Mouse (Mus musculus): ENCODE data around the gene Snrpb2. TPM values are rescaled to one million over a fixed set of nuclear protein-coding genes. Genes with fewer than 3 reads are reported as not detected.

Gene Snrpb2
- polyA plus RNA-seq, 1 experiment, result 21.0 TPM

DNA sequence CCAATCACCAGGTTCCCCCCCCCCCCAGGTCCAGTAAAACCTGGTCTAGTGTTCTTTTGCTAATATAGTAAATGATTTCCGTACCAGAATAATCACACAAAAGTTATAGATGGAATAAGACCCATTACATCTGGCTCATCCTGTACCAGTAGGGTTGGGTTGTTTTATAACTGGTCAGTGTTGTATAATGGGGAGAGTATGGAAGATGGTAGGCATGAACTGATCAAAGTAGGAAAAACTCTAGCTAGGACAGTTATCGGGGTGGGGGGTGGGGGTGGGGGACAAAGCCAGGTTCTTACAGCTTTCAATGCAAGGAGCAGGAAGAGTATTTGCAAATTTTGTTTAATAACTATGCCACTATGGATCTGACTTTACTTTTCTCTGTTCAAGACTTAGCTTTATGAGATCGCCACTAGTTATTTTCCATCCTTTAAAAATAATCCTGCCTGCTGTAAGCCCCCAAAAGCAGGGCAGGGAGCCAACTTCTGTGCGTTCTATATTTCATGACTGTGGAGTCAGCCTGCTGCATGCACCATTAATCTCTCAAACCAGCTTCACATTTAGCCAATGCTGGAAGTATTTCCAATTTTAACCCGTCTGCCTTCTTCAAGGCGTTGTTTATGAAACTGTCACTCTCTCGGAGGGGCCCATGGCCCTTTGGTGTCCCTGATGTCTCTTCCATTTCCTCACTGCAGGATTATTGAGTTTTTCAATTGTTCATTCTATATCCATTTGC lies 28.3 kb upstream of the Snrpb2 start:
- no peaks in the 10 kb centered on the region for H3K36me3 ChIP-seq (ENCODE audit: control insufficient read depth, insufficient read depth)
- H3K27me3 ChIP-seq (ENCODE audit: control insufficient read depth, insufficient read depth, insufficient read length), result peaks cover 5% of the 10 kb centered on the region
- peak overlapping the region; percentile 70 for H3K4me2 ChIP-seq (ENCODE audit: low read depth)
- no peaks in the 10 kb centered on the region for H3K79me2 ChIP-seq (ENCODE audit: control insufficient read depth, insufficient read depth)
- H3ac ChIP-seq (ENCODE audit: control insufficient read depth, insufficient read length), result no peak overlapping the region
- TF ChIP-seq MYOD1 (IDR thresholded peaks at IDR 0.05; ENCODE audit: control insufficient read depth in 1 of 3, insufficient read length in 2 of 3, low read depth in 2 of 3) (no peak), POLR2AphosphoS2 (IDR thresholded peaks at IDR 0.05; ENCODE audit: insufficient read length, low read depth) (no peak), POLR2A (IDR thresholded peaks at IDR 0.05; ENCODE audit: insufficient read length, low read depth) (no peak), TCF3 (IDR thresholded peaks at IDR 0.05; ENCODE audit: insufficient read length, low read depth) (no peak), MAX (IDR thresholded peaks at IDR 0.05; ENCODE audit: low read depth) (no peak), E2F4 (IDR thresholded peaks at IDR 0.05; ENCODE audit: insufficient read depth) (no peak), SRF (IDR thresholded peaks at IDR 0.05; ENCODE audit: control insufficient read depth, insufficient read length, low read depth) (no peak), REST (IDR thresholded peaks at IDR 0.05; ENCODE audit: insufficient read depth, insufficient read length) (no peak)
- H3K4me3 ChIP-seq, result no peak overlapping the region

GRCm38 (mm10) chr2:143035086-143035593 lies 27.7 kb upstream of the Snrpb2 start:
- Histone ChIP-seq H3K4me2 (ENCODE audit: low read depth) (peak overlapping the region; percentile 70), H3K4me3 (no peak overlapping the region), H3ac (ENCODE audit: control insufficient read depth, insufficient read length) (no peak overlapping the region), H3K79me2 (ENCODE audit: control insufficient read depth, insufficient read depth) (no peaks in the 10 kb centered on the region), H3K36me3 (ENCODE audit: control insufficient read depth, insufficient read depth) (no peaks in the 10 kb centered on the region), H3K27me3 (ENCODE audit: control insufficient read depth, insufficient read depth, insufficient read length) (peaks cover 5% of the 10 kb centered on the region)
- no peak for TF ChIP-seq MYOD1 (IDR thresholded peaks at IDR 0.05; ENCODE audit: control insufficient read depth in 1 of 3, insufficient read length in 2 of 3, low read depth in 2 of 3)
- peak; percentile 87 for TF ChIP-seq USF1 (IDR thresholded peaks at IDR 0.05; ENCODE audit: low read depth)
- TF ChIP-seq MAX (IDR thresholded peaks at IDR 0.05; ENCODE audit: low read depth), result no peak
- no peak for TF ChIP-seq POLR2AphosphoS2 (IDR thresholded peaks at IDR 0.05; ENCODE audit: insufficient read length, low read depth)

GRCm38 (mm10) chr2:143041596-143041995 lies 21.2 kb upstream of the Snrpb2 start:
- H3K36me3 ChIP-seq (ENCODE audit: control insufficient read depth, insufficient read depth), result no peaks in the 10 kb centered on the region
- H3K4me3 ChIP-seq, result no peak overlapping the region
- H3K79me2 ChIP-seq (ENCODE audit: control insufficient read depth, insufficient read depth), result no peaks in the 10 kb centered on the region
- H3K4me2 ChIP-seq (ENCODE audit: low read depth), result no peak overlapping the region
- H3ac ChIP-seq (ENCODE audit: control insufficient read depth, insufficient read length), result no peak overlapping the region
- no peaks in the 10 kb centered on the region for H3K27me3 ChIP-seq (ENCODE audit: control insufficient read depth, insufficient read depth, insufficient read length)
- TF ChIP-seq SRF (IDR thresholded peaks at IDR 0.05; ENCODE audit: control insufficient read depth, insufficient read length, low read depth) (no peak), REST (IDR thresholded peaks at IDR 0.05; ENCODE audit: insufficient read depth, insufficient read length) (no peak), E2F4 (IDR thresholded peaks at IDR 0.05; ENCODE audit: insufficient read depth) (no peak), USF1 (IDR thresholded peaks at IDR 0.05; ENCODE audit: low read depth) (no peak), MYOG (IDR thresholded peaks at IDR 0.05; ENCODE audit: control insufficient read depth in 1 of 3, insufficient read depth in 1 of 3, insufficient read length in 2 of 3, low read depth in 2 of 3) (no peak), MAX (IDR thresholded peaks at IDR 0.05; ENCODE audit: low read depth) (no peak), POLR2A (IDR thresholded peaks at IDR 0.05; ENCODE audit: insufficient read length, low read depth) (no peak), TCF12 (IDR thresholded peaks at IDR 0.05; ENCODE audit: insufficient read depth, poor library complexity, severe bottlenecking) (no peak), POLR2AphosphoS2 (IDR thresholded peaks at IDR 0.05; ENCODE audit: insufficient read length, low read depth) (no peak)

- Histone ChIP-seq H3K4me3 (no peak overlapping the region), H3K36me3 (ENCODE audit: control insufficient read depth, insufficient read depth) (no peaks in the 10 kb centered on the region), H3ac (ENCODE audit: control insufficient read depth, insufficient read length) (no peak overlapping the region), H3K4me2 (ENCODE audit: low read depth) (no peak overlapping the region), H3K79me2 (ENCODE audit: control insufficient read depth, insufficient read depth) (no peaks in the 10 kb centered on the region), H3K27me3 (ENCODE audit: control insufficient read depth, insufficient read depth, insufficient read length) (no peaks in the 10 kb centered on the region)
- TF ChIP-seq MAX (IDR thresholded peaks at IDR 0.05; ENCODE audit: low read depth) (no peak), MYOD1 (IDR thresholded peaks at IDR 0.05; ENCODE audit: control insufficient read depth in 1 of 3, insufficient read length in 2 of 3, low read depth in 2 of 3) (no peak)
Measured at GRCm38 (mm10) chr2:143055251-143055650, 7.6 kb upstream of the Snrpb2 start.

GRCm38 (mm10) chr2:143056736-143057135 lies 6.1 kb upstream of the Snrpb2 start:
- Histone ChIP-seq H3ac (ENCODE audit: control insufficient read depth, insufficient read length) (no peak overlapping the region), H3K4me3 (no peak overlapping the region), H3K36me3 (ENCODE audit: control insufficient read depth, insufficient read depth) (no peaks in the 10 kb centered on the region), H3K79me2 (ENCODE audit: control insufficient read depth, insufficient read depth) (no peaks in the 10 kb centered on the region), H3K27me3 (ENCODE audit: control insufficient read depth, insufficient read depth, insufficient read length) (no peaks in the 10 kb centered on the region), H3K4me2 (ENCODE audit: low read depth) (no peak overlapping the region)
- TF ChIP-seq MYOG (IDR thresholded peaks at IDR 0.05; ENCODE audit: control insufficient read depth in 1 of 3, insufficient read depth in 1 of 3, insufficient read length in 2 of 3, low read depth in 2 of 3) (no peak), REST (IDR thresholded peaks at IDR 0.05; ENCODE audit: insufficient read depth, insufficient read length) (no peak), SRF (IDR thresholded peaks at IDR 0.05; ENCODE audit: control insufficient read depth, insufficient read length, low read depth) (no peak), MYOD1 (IDR thresholded peaks at IDR 0.05; ENCODE audit: control insufficient read depth in 1 of 3, insufficient read length in 2 of 3, low read depth in 2 of 3) (no peak), POLR2A (IDR thresholded peaks at IDR 0.05; ENCODE audit: insufficient read length, low read depth) (no peak), MAX (IDR thresholded peaks at IDR 0.05; ENCODE audit: low read depth) (no peak), POLR2AphosphoS2 (IDR thresholded peaks at IDR 0.05; ENCODE audit: insufficient read length, low read depth) (no peak), TCF12 (IDR thresholded peaks at IDR 0.05; ENCODE audit: insufficient read depth, poor library complexity, severe bottlenecking) (no peak), TCF3 (IDR thresholded peaks at IDR 0.05; ENCODE audit: insufficient read length, low read depth) (no peak), CEBPB (IDR thresholded peaks at IDR 0.05; ENCODE audit: insufficient read depth, poor library complexity, severe bottlenecking) (no peak), E2F4 (IDR thresholded peaks at IDR 0.05; ENCODE audit: insufficient read depth) (no peak), USF1 (IDR thresholded peaks at IDR 0.05; ENCODE audit: low read depth) (no peak)
